Mouse (Mus musculus) cerebellum, adult 8-10 months (tissue): ENCODE data around the gene Fam151b.
A peak's percentile ranks its signal among the peaks of the same experiment; 100 is the strongest.

Experiments
- DNase-seq: peaks from one replicate; pipeline ENCODE4 v3.0.0; 2022

Fam151b gene

GRCm38 (mm10) chr13:92483852-92484463 lies at the start of gene Fam151b:
Gene Fam151b, minus strand, starts transcription at chr13:92484015.
- DNase-seq, result peak; percentile 90

GRCm38 (mm10) chr13:92532216-92532615 lies 48.4 kb upstream of the Fam151b start:
- no peak for DNase-seq

- DNase-seq, result no peak
Measured at GRCm38 (mm10) chr13:92531237-92531636, 47.4 kb upstream of the Fam151b start.

- DNase-seq, result peak; percentile 99
Measured at GRCm38 (mm10) chr13:92530721-92531211, 47.0 kb upstream of the Fam151b start, which contains the start of gene Zfyve16. Gene Zfyve16, minus strand, starts transcription at chr13:92530868.

- no peak for DNase-seq
Measured at GRCm38 (mm10) chr13:92529828-92530720, 46.3 kb upstream of the Fam151b start.

GRCm38 (mm10) chr13:92523178-92523813 lies 39.5 kb upstream of the Fam151b start:
- no peak for DNase-seq

- DNase-seq, result no peak
Measured at GRCm38 (mm10) chr13:92504871-92505270, 21.1 kb upstream of the Fam151b start.

- DNase-seq, result no peak
Measured at GRCm38 (mm10) chr13:92491923-92492322, 8.1 kb upstream of the Fam151b start.

GRCm38 (mm10) chr13:92490817-92491216 lies 7.0 kb upstream of the Fam151b start:
- no peak for DNase-seq

- DNase-seq, result peak; percentile 27
Measured at GRCm38 (mm10) chr13:92483348-92483747, 467 bp downstream of the Fam151b start.

GRCm38 (mm10) chr13:92470151-92470550 lies 13.7 kb downstream of the Fam151b start:
- DNase-seq, result no peak

GRCm38 (mm10) chr13:92469381-92469780 lies 14.4 kb downstream of the Fam151b start:
- DNase-seq, result no peak

- no peak for DNase-seq
Measured at GRCm38 (mm10) chr13:92467891-92468290, 15.9 kb downstream of the Fam151b start.

- DNase-seq, result no peak
Measured at GRCm38 (mm10) chr13:92464698-92465097, 19.1 kb downstream of the Fam151b start.

GRCm38 (mm10) chr13:92446872-92447271 lies 36.9 kb downstream of the Fam151b start:
- DNase-seq, result no peak

- DNase-seq, result no peak
Measured at GRCm38 (mm10) chr13:92440286-92440685, 43.5 kb downstream of the Fam151b start.

GRCm38 (mm10) chr13:92438656-92439055 lies 45.2 kb downstream of the Fam151b start:
- DNase-seq, result no peak

- peak; percentile 12 for DNase-seq
Measured at GRCm38 (mm10) chr13:92427351-92427855, 56.4 kb downstream of the Fam151b start.

- DNase-seq, result peak; percentile 44
Measured at GRCm38 (mm10) chr13:92426294-92427051, 57.3 kb downstream of the Fam151b start.

GRCm38 (mm10) chr13:92425758-92426264 lies 58.0 kb downstream of the Fam151b start, which contains the start of gene Ankrd34b:
Gene Ankrd34b, plus strand, starts transcription at chr13:92425896.
- peak; percentile 89 for DNase-seq

GRCm38 (mm10) chr13:92423711-92424110 lies 60.1 kb downstream of the Fam151b start:
- DNase-seq, result no peak

- DNase-seq, result no peak
Measured at GRCm38 (mm10) chr13:92419630-92420029, 64.2 kb downstream of the Fam151b start.
